Mouse (Mus musculus): ENCODE measurements around the gene Col4a2.

DNA sequence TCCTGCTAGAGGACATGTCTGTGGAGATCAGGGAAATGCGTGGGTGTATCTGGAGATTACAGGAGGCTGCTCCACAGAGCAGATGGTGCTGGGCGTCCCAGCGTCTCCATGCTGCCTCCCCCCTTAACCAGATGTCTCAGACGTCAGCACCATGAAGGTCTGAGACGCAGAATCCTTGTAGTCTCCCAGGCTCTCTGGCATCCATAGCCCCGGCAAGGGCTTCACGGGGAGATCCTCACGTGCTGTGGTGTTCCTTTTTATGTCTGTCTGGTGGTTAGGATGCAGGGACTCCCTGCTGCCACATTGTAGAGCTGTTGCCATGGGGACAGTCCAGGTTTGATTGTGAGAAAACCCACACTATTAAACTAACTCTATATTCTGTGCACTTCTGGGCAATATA, 101.7 kb downstream of the Col4a2 start:
- TF ChIP-seq POLR2A (IDR thresholded peaks at IDR 0.05; ENCODE audit: extremely low read depth, insufficient read depth, low read length) (no peak), CTCF (IDR thresholded peaks at IDR 0.05; ENCODE audit: extremely low read depth, insufficient read depth, low read length) (no peak)
